Mouse (Mus musculus) heart, postnatal 14 days (tissue): ENCODE data around the gene Rcsd1. TPM values are rescaled to one million over a fixed set of nuclear protein-coding genes. Genes with fewer than 3 reads are reported as not detected.

ENCODE experiments used
- DNase-seq, 2 experiments: peaks; one replicate each; pipeline ENCODE4 v3.0.0; 2021 to 2022
- intact Hi-C: fragments of 180-260 bp; cut with DNase I; formaldehyde crosslinking; loops from one replicate; pipeline ENCODE4 v1.15.1; 2025
- microRNA-seq, 2 experiments: library from miRNA; unstranded; fragments of <30 nt; microRNA quantifications; one replicate each; pipeline ENCODE4 v1.2.0; 2021 to 2022
- total RNA-seq, 2 experiments: library from RNA; stranded (reverse); gene quantifications; 2 replicates each; pipeline ENCODE4 v1.2.3; 2021

Rcsd1 gene
- total RNA-seq, 2 experiments from 2014 or later: 103 to 109 TPM

- no peak for DNase-seq
- intact Hi-C loops: loop anchor here (1.0 kb wide), 1 partner anchor 13 kb away; no protein-coding TSS in a partner anchor
Measured at GRCm38 (mm10) chr1:165608904-165609303, 100.7 kb downstream of the Rcsd1 start.

GRCm38 (mm10) chr1:165605774-165606173, 103.8 kb downstream of the Rcsd1 start:
- peak; percentile 34 to 63 for DNase-seq
- intact Hi-C loops: no loop called here

GRCm38 (mm10) chr1:165605108-165605507, 104.4 kb downstream of the Rcsd1 start:
- intact Hi-C loops: no loop called here
- DNase-seq: no peak

GRCm38 (mm10) chr1:165604203-165604602, 105.4 kb downstream of the Rcsd1 start:
- intact Hi-C loops: no loop called here
- no peak for DNase-seq

GRCm38 (mm10) chr1:165603218-165603617, 106.3 kb downstream of the Rcsd1 start:
- intact Hi-C loops: no loop called here
- no peak for DNase-seq

- DNase-seq: no peak
- intact Hi-C loops: no loop called here
Measured at GRCm38 (mm10) chr1:165601775-165602280, 107.7 kb downstream of the Rcsd1 start.

Small RNAs within 50 kb of the gene (microRNA-seq; reads per million reads assigned to microRNA genes)
- 0 reads per million in 2 experiments for gene Gm44458

Other genes starting within 250 kb of the Rcsd1 start
- 10 to 100 TPM; 75.7 to 83.9 TPM for gene Dcaf6, start 249.3 kb downstream of the Rcsd1 start, total RNA-seq
- gene Mpc2, start 249.1 kb downstream of the Rcsd1 start, total RNA-seq: 100 to 1,000 TPM; 485 to 516 TPM
- gene Adcy10, start 224.6 kb downstream of the Rcsd1 start, total RNA-seq: under 1 TPM in 1 of 2 experiments, not detected in 1; 0.17 TPM
- gene Mpzl1, start 75.2 kb downstream of the Rcsd1 start, total RNA-seq: 10 to 100 TPM; 33.3 to 34.1 TPM
- 10 to 100 TPM; 43.5 to 52.3 TPM for gene Creg1, start 54.0 kb upstream of the Rcsd1 start, total RNA-seq
- gene Cd247, start 78.9 kb upstream of the Rcsd1 start, total RNA-seq: 1 to 10 TPM; 1.4 to 7.9 TPM